Mouse (Mus musculus) kidney, embryonic 16.5 days (tissue): ENCODE measurements around the gene Btbd6. TPM values are rescaled to one million over a fixed set of nuclear protein-coding genes. Genes with fewer than 3 reads are reported as not detected.

Experiments
- ATAC-seq: fragments of 200-750 bp; cut with Nextera tagmentation; 2 replicates; pipeline ENCODE4 v1.8.0; 2017; ENCODE audit warnings: moderate TSS enrichment; ENCODE audit not compliant: low FRiP score, low TSS enrichment
- H3K27ac ChIP-seq: fragments of 300-500 bp; sonication (generic); 2 replicates; pipeline ENCODE4 v1.5.1; 2014; ENCODE audit warnings: low read length
- H3K27me3 ChIP-seq: fragments of 300-500 bp; sonication (generic); 2 replicates; pipeline ENCODE4 v1.6.1; 2014; ENCODE audit warnings: low read length, control low read depth, mixed read lengths; ENCODE audit not compliant: insufficient read depth
- H3K36me3 ChIP-seq: fragments of 300-500 bp; sonication (generic); 2 replicates; pipeline ENCODE4 v1.6.1; 2014; ENCODE audit warnings: low read length, control low read depth, mixed read lengths; ENCODE audit not compliant: insufficient read depth
- H3K4me1 ChIP-seq: fragments of 300-500 bp; sonication (generic); 2 replicates; pipeline ENCODE4 v1.6.1; 2014; ENCODE audit warnings: low read length, control low read depth, mixed read lengths; ENCODE audit not compliant: insufficient read depth
- H3K4me2 ChIP-seq: fragments of 300-500 bp; sonication (generic); replicated peaks from 2 replicates; pipeline ENCODE4 v1.6.1; 2014; ENCODE audit warnings: low read depth, low read length
- H3K4me3 ChIP-seq: fragments of 300-500 bp; sonication (generic); 2 replicates; pipeline ENCODE4 v1.5.1; 2014; ENCODE audit warnings: mild to moderate bottlenecking, low read length
- H3K9ac ChIP-seq: fragments of 300-500 bp; sonication (generic); replicated peaks from 2 replicates; pipeline ENCODE4 v1.6.1; 2014; ENCODE audit warnings: low read length
- H3K9me3 ChIP-seq: fragments of 300-500 bp; sonication (generic); 2 replicates; pipeline ENCODE4 v1.6.1; 2016; ENCODE audit warnings: low read length, control low read depth
- WGBS: fragments of 180-500 bp; shearing (Covaris S2); extraction: QIAGEN DNeasy Blood & Tissue Kit; methylation state at CpG from one replicate; pipeline ENCODE4 v1.1.7; 2014; 5-methylcytosine and 5-hydroxymethylcytosine counted together
- polyA plus RNA-seq: library from polyadenylated mRNA; unstranded; fragments of >200 nt; fragmentation: Nextera tagmentation; extraction: Ambion mirVana; gene quantifications from 2 replicates; pipeline ENCODE4 v1.2.1, GENCODE M21; 2015

Btbd6 gene
- 29.4 and 30.6 TPM in 2 replicates for polyA plus RNA-seq

GRCm38 (mm10) chr12:112976371-112977073 lies at the start of gene Btbd6:
Gene Btbd6 (plus strand): TSS chr12:112976482.
- no peaks in the 10 kb centered on the region for H3K9me3 ChIP-seq
- ATAC-seq, result peak; percentile 96
- H3K4me1 ChIP-seq, result peaks cover 12% of the 10 kb centered on the region
- H3K27me3 ChIP-seq, result no peaks in the 10 kb centered on the region
- under 1% methylated on average over 64 of the region's 80 CpGs for WGBS
- H3K27ac ChIP-seq, result peak within 1 kb of the TSS; percentile 94
- H3K4me2 ChIP-seq, result peak within 1 kb of the TSS; percentile 84
- H3K4me3 ChIP-seq, result peak within 1 kb of the TSS; percentile 74
- H3K9ac ChIP-seq, result peak within 1 kb of the TSS; percentile 86
- H3K36me3 ChIP-seq, result peaks cover 58% of the 10 kb centered on the region

DNA sequence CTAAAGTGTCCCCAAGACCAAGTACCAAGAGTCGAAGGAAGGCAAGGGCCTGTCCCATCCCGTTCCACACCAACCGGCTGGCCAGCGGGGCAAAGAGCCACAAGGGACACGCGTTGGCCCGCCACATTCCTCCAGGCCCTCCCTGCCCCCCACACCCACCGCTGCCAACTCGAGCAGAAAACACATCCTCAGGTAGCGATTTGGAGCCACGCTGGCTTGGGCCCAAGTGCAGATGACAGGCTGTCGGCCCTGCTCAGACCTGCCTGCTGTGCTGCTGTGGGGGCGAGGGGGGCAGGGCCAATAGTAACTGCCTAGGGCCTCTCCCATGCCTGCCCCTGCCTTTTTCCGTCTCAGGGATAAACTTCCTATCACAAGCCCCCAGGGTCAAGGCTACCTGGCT lies 49.0 kb upstream of the Btbd6 start:
- Histone ChIP-seq H3K4me3 (no peak overlapping the region), H3K27ac (no peak overlapping the region), H3K9ac (no peak overlapping the region), H3K4me1 (peaks cover 29% of the 10 kb centered on the region), H3K9me3 (no peaks in the 10 kb centered on the region), H3K27me3 (peaks cover 56% of the 10 kb centered on the region), H3K4me2 (0 out of 2 replicates have a peak overlapping the region, but pooled peaks have one; percentile 1), H3K36me3 (no peaks in the 10 kb centered on the region)
- no peak for ATAC-seq
- 52% methylated on average over 14 of the region's 14 CpGs for WGBS

DNA sequence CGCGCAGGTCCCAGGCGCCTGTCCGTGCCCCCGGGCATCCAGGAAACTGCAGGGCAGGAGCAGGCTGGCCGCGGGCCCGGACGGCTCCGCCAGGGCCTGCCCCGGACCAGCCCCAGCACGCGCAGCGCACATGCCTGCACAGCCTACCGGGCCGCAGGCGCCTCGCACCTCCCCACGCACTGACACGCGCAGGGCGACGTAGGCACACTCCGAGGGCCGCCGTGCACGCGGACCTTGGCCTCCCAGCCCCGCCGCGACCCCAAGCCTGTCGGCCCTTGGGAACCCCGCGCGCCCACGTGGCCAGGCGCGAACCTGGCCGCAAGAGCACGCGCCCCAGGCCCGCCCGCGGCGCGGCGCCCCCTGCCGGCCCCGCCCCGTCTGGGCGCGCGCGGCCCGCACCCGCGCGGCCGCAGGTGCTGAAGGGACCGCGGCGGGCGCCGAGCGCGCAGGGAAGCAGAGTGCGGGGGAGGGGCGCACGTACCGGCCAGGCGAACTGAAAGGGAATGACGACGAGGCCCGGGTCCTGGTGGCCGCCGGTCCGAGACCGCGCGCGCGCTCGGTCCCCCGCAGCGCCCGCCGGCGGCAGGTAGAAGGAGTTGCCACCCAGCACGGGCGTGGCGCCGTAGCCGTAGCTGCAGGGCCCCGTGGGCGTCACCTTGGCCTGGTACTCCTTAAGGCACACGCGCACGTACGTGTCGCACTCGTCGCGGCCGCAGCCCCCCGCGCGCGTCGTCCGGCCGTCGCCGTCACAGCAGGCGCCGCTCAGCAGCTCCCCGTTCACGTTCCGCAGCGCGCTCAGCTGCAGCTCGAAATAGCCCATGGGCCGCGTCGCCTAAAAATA lies 47.7 kb upstream of the Btbd6 start:
- Histone ChIP-seq H3K4me2 (peak overlapping the region; percentile 90), H3K27me3 (peaks cover 56% of the 10 kb centered on the region), H3K9me3 (no peaks in the 10 kb centered on the region), H3K4me3 (peak overlapping the region; percentile 56), H3K9ac (peak overlapping the region; percentile 55), H3K36me3 (no peaks in the 10 kb centered on the region), H3K27ac (no peak overlapping the region), H3K4me1 (peaks cover 36% of the 10 kb centered on the region)
- ATAC-seq, result peak; percentile 24; the same call in 1 of the 2 replicates
- WGBS, result 1% methylated on average over 104 of the region's 124 CpGs

- Histone ChIP-seq H3K9me3 (no peaks in the 10 kb centered on the region), H3K4me1 (peaks cover 36% of the 10 kb centered on the region), H3K27me3 (peaks cover 56% of the 10 kb centered on the region), H3K4me3 (peak within 1 kb of the TSS; percentile 56), H3K9ac (peak within 1 kb of the TSS; percentile 55), H3K27ac (no peak within 1 kb of the TSS), H3K36me3 (no peaks in the 10 kb centered on the region), H3K4me2 (peak within 1 kb of the TSS; percentile 90)
- ATAC-seq, result peak; percentile 43
- 2% methylated on average over 45 of the region's 85 CpGs for WGBS
Measured at GRCm38 (mm10) chr12:112929562-112930352, 46.5 kb upstream of the Btbd6 start, which contains the start of gene Jag2. Gene Jag2 (minus strand): TSS chr12:112929776.

DNA sequence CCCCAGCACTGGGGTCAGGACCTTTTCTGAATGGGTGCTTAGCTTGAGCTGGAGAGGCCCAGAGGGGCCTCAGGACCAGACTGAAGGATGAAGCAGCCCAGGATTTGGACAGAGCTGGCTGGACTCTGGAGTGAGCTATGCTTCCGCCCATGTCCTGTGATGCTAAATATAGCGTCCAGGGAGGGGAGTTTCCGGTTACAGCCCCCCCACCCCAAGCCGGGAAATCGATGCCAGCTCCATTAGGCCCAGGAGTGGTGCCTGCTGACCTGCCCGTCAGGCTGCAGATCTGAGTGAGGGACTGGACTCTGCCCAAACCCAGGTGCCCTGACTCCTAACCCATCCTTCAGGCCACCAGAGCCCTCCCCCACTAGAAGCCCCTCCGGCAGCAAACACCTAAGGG lies 43.6 kb upstream of the Btbd6 start:
- H3K9me3 ChIP-seq, result no peaks in the 10 kb centered on the region
- 15% methylated on average over 7 of the region's 7 CpGs for WGBS

DNA sequence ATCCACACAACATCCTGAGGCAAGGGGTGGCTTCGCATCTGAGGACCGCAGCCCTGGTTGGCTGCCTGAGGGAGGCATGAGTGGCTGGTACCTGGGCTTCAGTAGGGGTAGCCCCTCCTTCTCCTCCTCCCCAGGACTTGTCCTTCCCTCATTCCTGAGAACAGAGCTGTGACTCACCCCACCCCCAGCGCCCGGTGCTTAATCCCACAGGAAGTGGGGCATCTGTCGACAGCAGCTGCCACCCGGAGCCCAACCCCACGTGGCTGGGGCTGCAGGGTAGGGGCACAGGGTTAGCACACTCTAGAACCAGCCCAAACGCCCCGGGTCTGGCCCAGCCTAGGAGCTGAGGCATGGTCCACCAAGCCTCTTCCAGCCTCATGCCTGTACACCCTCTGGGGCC lies 38.4 kb upstream of the Btbd6 start:
- Histone ChIP-seq H3K4me2 (no peak overlapping the region), H3K9me3 (no peaks in the 10 kb centered on the region), H3K27me3 (no peaks in the 10 kb centered on the region), H3K27ac (no peak overlapping the region), H3K36me3 (no peaks in the 10 kb centered on the region), H3K9ac (0 out of 2 replicates have a peak overlapping the region, but pooled peaks have one; percentile 9), H3K4me3 (no peak overlapping the region), H3K4me1 (peaks cover 15% of the 10 kb centered on the region)
- WGBS, result 46% methylated on average over 9 of the region's 9 CpGs
- no peak for ATAC-seq

More for the DNA sequence above, 43.6 kb upstream of the Btbd6 start:
- H3K27me3 ChIP-seq, result peaks cover 41% of the 10 kb centered on the region
- H3K36me3 ChIP-seq, result no peaks in the 10 kb centered on the region
- no peak for ATAC-seq
- no peak overlapping the region for H3K4me3 ChIP-seq
- H3K9ac ChIP-seq, result peak overlapping the region; percentile 4
- no peak overlapping the region for H3K27ac ChIP-seq
- no peak overlapping the region for H3K4me2 ChIP-seq
- peaks cover 29% of the 10 kb centered on the region for H3K4me1 ChIP-seq

GRCm38 (mm10) chr12:112938366-112938765 lies 37.9 kb upstream of the Btbd6 start:
- WGBS, result 80% methylated on average over 10 of the region's 10 CpGs
- Histone ChIP-seq H3K4me1 (peaks cover 14% of the 10 kb centered on the region), H3K9ac (no peak overlapping the region)

DNA sequence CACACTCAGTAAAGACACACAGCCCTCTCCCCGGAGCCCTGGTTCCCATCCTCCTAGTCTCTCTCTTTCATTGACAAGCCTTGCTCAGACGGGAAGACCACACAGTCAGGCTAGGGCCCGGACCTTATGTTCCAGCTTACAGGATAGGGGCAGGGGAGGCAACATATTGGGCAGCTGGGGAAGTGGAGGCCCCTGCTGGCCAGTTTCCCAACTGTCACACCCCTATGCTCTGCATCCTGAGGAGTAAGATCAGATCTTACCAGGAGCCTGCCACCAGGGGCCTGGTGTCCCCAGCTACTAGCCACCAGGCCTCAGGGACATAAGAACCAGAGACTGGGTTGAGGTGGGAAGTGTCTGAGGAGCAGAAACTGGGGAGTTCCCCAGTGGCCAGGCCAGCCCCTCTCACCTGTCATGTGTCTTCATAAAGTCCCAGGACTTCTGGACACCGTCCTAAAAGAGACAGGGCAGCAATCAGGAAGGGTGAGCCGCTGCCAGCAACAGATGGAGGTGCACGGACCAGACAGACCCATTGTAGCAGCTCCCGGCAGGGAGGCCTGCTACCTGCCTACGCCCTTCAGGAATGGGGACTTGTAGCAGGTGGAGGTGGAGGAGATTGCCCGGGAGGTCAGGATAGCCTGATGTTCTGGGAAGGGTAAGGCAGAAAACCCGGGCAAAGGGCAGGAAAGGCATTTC lies 37.3 kb upstream of the Btbd6 start:
- no peak overlapping the region for H3K4me2 ChIP-seq
- 61% methylated on average over 10 of the region's 10 CpGs for WGBS
- H3K9me3 ChIP-seq, result no peaks in the 10 kb centered on the region
- ATAC-seq, result peak; percentile 37; the same call in 1 of the 2 replicates
- peaks cover 14% of the 10 kb centered on the region for H3K4me1 ChIP-seq
- H3K27me3 ChIP-seq, result no peaks in the 10 kb centered on the region
- H3K27ac ChIP-seq, result no peak overlapping the region
- no peaks in the 10 kb centered on the region for H3K36me3 ChIP-seq
- H3K4me3 ChIP-seq, result no peak overlapping the region
- no peak overlapping the region; the same call in 1 of the 2 replicates for H3K9ac ChIP-seq

More at GRCm38 (mm10) chr12:112938366-112938765, 37.9 kb upstream of the Btbd6 start:
- Histone ChIP-seq H3K4me2 (no peak overlapping the region), H3K36me3 (no peaks in the 10 kb centered on the region), H3K4me3 (no peak overlapping the region), H3K27me3 (no peaks in the 10 kb centered on the region), H3K9me3 (no peaks in the 10 kb centered on the region), H3K27ac (no peak overlapping the region)
- ATAC-seq, result no peak

DNA sequence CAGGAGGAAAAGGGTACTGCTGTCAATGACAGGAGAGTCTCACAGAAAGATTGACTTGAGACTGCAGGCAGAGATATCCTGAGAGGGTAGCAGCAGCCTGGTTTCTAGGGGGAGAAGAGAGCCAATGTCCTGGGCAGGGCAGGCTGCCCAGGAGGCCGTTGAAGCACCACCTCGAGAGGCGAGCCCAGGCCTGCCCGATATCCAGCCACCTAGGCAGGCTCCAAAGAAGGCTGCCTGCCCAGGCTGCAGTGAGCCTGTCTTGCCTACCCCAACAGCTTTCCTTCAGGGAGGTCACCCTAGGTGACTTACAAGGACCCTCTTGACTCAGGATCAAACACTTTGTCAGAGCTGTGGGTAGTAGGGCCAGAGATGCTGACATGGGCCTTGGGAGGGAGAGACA lies 36.0 kb upstream of the Btbd6 start:
- no peaks in the 10 kb centered on the region for H3K9me3 ChIP-seq
- no peak for ATAC-seq
- no peak overlapping the region for H3K4me3 ChIP-seq
- no peak overlapping the region for H3K4me2 ChIP-seq
- peaks cover 14% of the 10 kb centered on the region for H3K4me1 ChIP-seq
- no peak overlapping the region for H3K27ac ChIP-seq
- H3K36me3 ChIP-seq, result no peaks in the 10 kb centered on the region
- H3K27me3 ChIP-seq, result no peaks in the 10 kb centered on the region
- WGBS, result 86% methylated on average over 4 of the region's 4 CpGs
- H3K9ac ChIP-seq, result peak overlapping the region; percentile 47; the same call in 1 of the 2 replicates
